Mouse (Mus musculus) cortical plate, adult 2 months (tissue): ENCODE measurements at regions not wholly inside any gene's neighbourhood (a gene's known extent, or its start where the extent isn't known, plus 50 kb on each side); places are given as distances from the start of the nearest gene placed in this dataset.

Source experiments
- H3K27ac ChIP-seq: fragments of 200-500 bp; 2 replicates; pipeline ENCODE4 v1.5.1; 2012; ENCODE audit warnings: low read length, control low read depth, inconsistent platforms; ENCODE audit not compliant: insufficient read depth
- H3K4me1 ChIP-seq: fragments of 200-500 bp; 2 replicates; pipeline ENCODE4 v1.6.1; 2011; ENCODE audit warnings: low read length; ENCODE audit not compliant: control insufficient read depth, insufficient read depth
- H3K4me3 ChIP-seq: fragments of 200-500 bp; 2 replicates; pipeline ENCODE4 v1.5.1; 2011; ENCODE audit warnings: mild to moderate bottlenecking, low read length, control low read depth; ENCODE audit not compliant: insufficient read depth
- CTCF ChIP-seq: fragments of 200-500 bp; IDR thresholded peaks from 2 replicates; pipeline ENCODE4 v1.5.1; 2011; ENCODE audit warnings: mild to moderate bottlenecking, control low read depth, low read length; ENCODE audit not compliant: insufficient read depth; ENCODE audit errors: extremely low read depth
- POLR2A ChIP-seq: fragments of 200-500 bp; IDR thresholded peaks from 2 replicates; pipeline ENCODE4 v1.6.1; 2011; ENCODE audit warnings: mild to moderate bottlenecking, low read length, control low read depth; ENCODE audit not compliant: insufficient read depth; ENCODE audit errors: extremely low read depth

GRCm38 (mm10) chr9:113229391-113229790 lies 478.7 kb downstream of the Pdcd6ip start:
- Histone ChIP-seq H3K27ac (no peak overlapping the region), H3K4me1 (no peaks in the 10 kb centered on the region)
- TF ChIP-seq CTCF: no peak
- no peak for TF ChIP-seq POLR2A

DNA sequence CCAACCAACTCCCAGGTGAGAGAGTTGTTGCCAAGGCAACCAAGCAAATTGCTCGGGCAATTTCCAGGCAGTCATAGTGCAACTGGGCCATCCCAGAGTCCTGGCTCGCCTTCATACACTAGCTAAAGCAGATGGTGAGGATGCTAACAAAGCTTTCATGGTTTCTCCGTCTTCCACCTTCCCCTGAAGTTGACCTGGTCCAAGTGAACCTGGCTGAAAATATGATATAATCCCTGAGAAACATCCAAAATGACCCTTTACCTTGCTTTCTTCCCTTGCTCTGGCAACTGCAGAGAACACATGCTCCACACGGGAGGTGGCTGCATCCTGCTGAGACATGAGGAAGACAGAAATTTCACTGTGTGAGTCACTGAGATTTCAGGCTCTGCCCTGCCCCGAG lies 494.1 kb downstream of the Pdcd6ip start:
- Histone ChIP-seq H3K27ac (peak overlapping the region; percentile 47; the same call in 1 of the 2 replicates), H3K4me1 (no peaks in the 10 kb centered on the region), H3K4me3 (no peak overlapping the region)
- no peak for TF ChIP-seq CTCF
- TF ChIP-seq POLR2A: no peak

More at GRCm38 (mm10) chr9:113229391-113229790, 478.7 kb downstream of the Pdcd6ip start:
- H3K4me3 ChIP-seq: no peak overlapping the region

DNA sequence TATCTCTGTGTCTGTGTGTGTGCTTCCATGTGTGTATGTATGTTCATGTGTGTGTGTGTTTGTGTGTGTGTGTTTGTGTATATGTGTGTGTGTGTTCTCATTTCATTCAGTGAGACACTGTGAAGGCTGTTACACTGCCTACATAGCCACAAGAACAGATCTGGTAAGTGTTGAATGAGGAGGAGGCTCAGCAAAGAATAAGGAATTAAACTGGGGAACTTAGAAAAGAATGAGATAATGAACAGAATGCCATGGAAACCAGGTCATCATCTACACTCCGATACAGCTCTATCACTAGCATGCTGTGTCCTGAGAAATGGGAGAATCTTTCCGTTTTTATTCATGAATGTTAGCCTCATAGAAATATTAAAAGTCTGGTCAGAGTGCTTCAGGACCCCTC lies 495.7 kb downstream of the Pdcd6ip start:
- no peak for TF ChIP-seq CTCF
- TF ChIP-seq POLR2A: no peak
- Histone ChIP-seq H3K4me1 (no peaks in the 10 kb centered on the region), H3K4me3 (no peak overlapping the region), H3K27ac (peak overlapping the region; percentile 66; the same call in 1 of the 2 replicates)

DNA sequence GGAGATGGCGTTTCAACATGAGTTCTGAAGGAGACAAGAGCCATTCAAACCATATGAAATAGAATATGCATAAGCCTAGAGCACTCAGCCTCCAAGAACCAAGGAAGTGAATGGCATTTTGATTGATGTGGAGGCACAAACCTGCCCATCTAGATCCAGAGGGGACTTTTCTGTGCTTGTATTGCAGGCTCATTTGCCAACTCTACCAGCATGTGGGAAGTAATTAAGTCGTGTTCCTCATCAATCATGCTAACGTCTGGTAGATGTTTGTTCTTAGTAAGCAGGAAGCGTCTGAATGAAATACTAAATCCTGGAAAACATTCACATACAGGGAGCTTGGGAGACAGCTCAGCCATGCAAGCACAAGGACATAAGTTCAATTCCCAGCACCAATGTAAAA lies 499.9 kb downstream of the Pdcd6ip start:
- H3K27ac ChIP-seq: no peak overlapping the region
- TF ChIP-seq POLR2A (no peak), CTCF (no peak)
- no peak overlapping the region for H3K4me3 ChIP-seq
- H3K4me1 ChIP-seq: no peaks in the 10 kb centered on the region

DNA sequence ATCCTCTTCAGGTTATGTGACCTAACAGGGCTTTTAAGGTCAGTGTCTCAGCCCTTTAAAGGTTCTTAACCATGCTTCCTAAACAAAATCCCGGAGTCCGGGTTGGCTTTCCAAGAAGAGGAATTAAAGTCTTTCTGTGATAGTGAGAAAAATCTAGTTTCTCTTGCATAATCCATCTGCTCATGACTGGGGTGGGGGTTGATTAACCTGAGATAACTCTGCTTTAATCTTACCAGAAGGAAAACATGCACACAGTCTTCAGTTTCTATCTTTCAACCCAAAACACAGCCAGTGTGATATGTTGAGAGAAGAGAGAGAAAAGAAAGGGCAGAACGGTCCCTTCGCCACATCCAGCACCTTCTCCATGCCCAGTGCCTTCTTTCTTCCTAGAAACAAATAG lies 508.8 kb downstream of the Pdcd6ip start:
- Histone ChIP-seq H3K27ac (peak overlapping the region; percentile 59; the same call in 1 of the 2 replicates), H3K4me1 (peaks cover 2% of the 10 kb centered on the region; the same call in 1 of the 2 replicates), H3K4me3 (no peak overlapping the region)
- TF ChIP-seq POLR2A (no peak), CTCF (no peak)

GRCm38 (mm10) chr9:113195556-113195955 lies 512.5 kb downstream of the Pdcd6ip start:
- Histone ChIP-seq H3K4me1 (peaks cover 2% of the 10 kb centered on the region; the same call in 1 of the 2 replicates), H3K4me3 (no peak overlapping the region), H3K27ac (peak overlapping the region; percentile 23; the same call in 1 of the 2 replicates)
- no peak for TF ChIP-seq CTCF
- TF ChIP-seq POLR2A: no peak

GRCm38 (mm10) chr9:113192773-113193172 lies 515.3 kb downstream of the Pdcd6ip start:
- no peak for TF ChIP-seq CTCF
- no peak for TF ChIP-seq POLR2A
- H3K27ac ChIP-seq: no peak overlapping the region
- no peak overlapping the region for H3K4me3 ChIP-seq
- no peaks in the 10 kb centered on the region for H3K4me1 ChIP-seq

- TF ChIP-seq POLR2A: no peak
- TF ChIP-seq CTCF: no peak
- Histone ChIP-seq H3K4me1 (no peaks in the 10 kb centered on the region), H3K4me3 (no peak overlapping the region), H3K27ac (no peak overlapping the region)
These were observed 516.9 kb downstream of the Pdcd6ip start for GRCm38 (mm10) chr9:113191163-113191562.

- H3K27ac ChIP-seq: peak overlapping the region; percentile 72; the same call in 1 of the 2 replicates
- peaks cover 3% of the 10 kb centered on the region; the same call in 1 of the 2 replicates for H3K4me1 ChIP-seq
- TF ChIP-seq CTCF (no peak), POLR2A (no peak)
- H3K4me3 ChIP-seq: no peak overlapping the region
These were observed 526.9 kb downstream of the Pdcd6ip start for GRCm38 (mm10) chr9:113181182-113181581.

GRCm38 (mm10) chr9:113177918-113178235 lies 530.2 kb downstream of the Pdcd6ip start:
- peak overlapping the region; percentile 59; the same call in 1 of the 2 replicates for H3K27ac ChIP-seq

More at GRCm38 (mm10) chr9:113177918-113178235, 530.2 kb downstream of the Pdcd6ip start:
- peaks cover 3% of the 10 kb centered on the region; the same call in 1 of the 2 replicates for H3K4me1 ChIP-seq
- no peak overlapping the region for H3K4me3 ChIP-seq
- TF ChIP-seq CTCF (no peak), POLR2A (no peak)
